Mouse (Mus musculus): ENCODE results near the gene Gpatch1.
A peak's percentile ranks its signal among the peaks of the same experiment; 100 is the strongest.

Gpatch1 gene

GRCm38 (mm10) chr7:35235308-35235707 is 82.9 kb downstream of the Gpatch1 start:
- DNase-seq (ENCODE audit: low spot score in 2 of 2): peak; percentile 18 to 45

- DNase-seq (ENCODE audit: low spot score in 2 of 2): peak; percentile 98 to 99
Observed at GRCm38 (mm10) chr7:35234361-35235245, 83.6 kb downstream of the Gpatch1 start.

GRCm38 (mm10) chr7:35233861-35234260 is 84.4 kb downstream of the Gpatch1 start:
- no peak for DNase-seq (ENCODE audit: low spot score in 2 of 2)

- no peak for DNase-seq (ENCODE audit: low spot score in 2 of 2)
Observed at GRCm38 (mm10) chr7:35232796-35233455, 85.3 kb downstream of the Gpatch1 start.

- DNase-seq (ENCODE audit: low spot score in 2 of 2): no peak
Observed at GRCm38 (mm10) chr7:35230333-35230732, 87.9 kb downstream of the Gpatch1 start.

Measured in urinary bladder, postnatal 36 days (tissue).